ENCODE assay signal across 12 mouse cellular contexts in genomic region chr13:30042689-30043320, GRCm38 (mm10). TPM values are rescaled to one million over a fixed set of nuclear protein-coding genes. Genes with fewer than 3 reads are reported as not detected.
DNase-seq lines count a peak whose midpoint lies in the region; ATAC-seq and TF ChIP-seq lines count a peak whose summit lies in the region.
"Had no signal": no experiment of that assay in that cellular context is flagged by ENCODE, and none has a peak within 500 bp of the region (broad histone marks: within the 10 kb centered on the region; RNA-seq: fewer than 3 reads in every experiment).

No protein-coding gene starts in this region.

- no peaks in the 10 kb centered on the region for H3K27me3 ChIP-seq in heart, embryonic 11.5 days (ENCODE audit: control insufficient read depth, insufficient read depth, low read length)
- no peaks in the 10 kb centered on the region for H3K27me3 ChIP-seq in hindbrain, postnatal 0 days (ENCODE audit: insufficient read depth, low read length)
- H3K27me3 ChIP-seq: liver, embryonic 15.5 days; midbrain, embryonic 12.5 days had no signal

- 60% methylated on average over 15 of the region's 15 CpGs for WGBS in heart, embryonic 11.5 days (ENCODE audit: insufficient replicate concordance)
- WGBS in hindbrain, postnatal 0 days: 74% methylated on average over 15 of the region's 15 CpGs

- H3K36me3 ChIP-seq in heart, embryonic 11.5 days (ENCODE audit: control insufficient read depth, insufficient read depth, low read length): no peaks in the 10 kb centered on the region
- no peaks in the 10 kb centered on the region for H3K36me3 ChIP-seq in hindbrain, postnatal 0 days (ENCODE audit: insufficient read depth, low read length)
- H3K36me3 ChIP-seq: liver, embryonic 15.5 days; midbrain, embryonic 12.5 days had no signal

- DNase-seq in heart, adult 18-20 months: no peak
- DNase-seq in 416B (ENCODE audit: low read depth): peak; percentile 5
- DNase-seq in brain, adult 2 months (ENCODE audit: low read depth, low spot score): peak; percentile 62
- no peak for DNase-seq in adrenal gland, adult (ENCODE audit: inconsistent age in 2 of 2, low spot score in 1 of 2)
- DNase-seq in hindbrain, postnatal 0 days (ENCODE audit: low spot score): no peak
- DNase-seq: cerebellum, postnatal 14 days had no signal

- no peak for ATAC-seq in heart, embryonic 11.5 days (replicated peaks; ENCODE audit: insufficient number of reproducible peaks, low FRiP score, low TSS enrichment)
- ATAC-seq in megakaryocyte progenitor cell, adult 5-6 weeks (replicated peaks; ENCODE audit: poor library complexity): peak; percentile 75
- ATAC-seq in erythroid progenitor cell, adult 5-6 weeks (replicated peaks; ENCODE audit: low FRiP score, poor library complexity, severe bottlenecking): no peak
- no peak for ATAC-seq in hindbrain, postnatal 0 days

- no peak overlapping the region for H3K4me3 ChIP-seq in heart, embryonic 11.5 days (ENCODE audit: low read depth, low read length)
- no peak overlapping the region for H3K4me3 ChIP-seq in hindbrain, postnatal 0 days (ENCODE audit: low read length)
- H3K4me3 ChIP-seq: liver, embryonic 15.5 days; midbrain, embryonic 12.5 days had no signal

- TF ChIP-seq CTCF in hindbrain, postnatal 0 days (IDR thresholded peaks at IDR 0.05; ENCODE audit: low read depth): no peak

- peak overlapping the region; percentile 35 for H3K4me2 ChIP-seq in heart, embryonic 11.5 days
- H3K4me2 ChIP-seq in hindbrain, postnatal 0 days (ENCODE audit: low read depth, low read length): no peak overlapping the region
- H3K4me2 ChIP-seq: hindbrain, embryonic 14.5 days; liver, embryonic 15.5 days; midbrain, embryonic 12.5 days had no signal

- no peaks in the 10 kb centered on the region for H3K4me1 ChIP-seq in heart, embryonic 11.5 days (ENCODE audit: control insufficient read depth, insufficient read depth, low read length)
- no peaks in the 10 kb centered on the region for H3K4me1 ChIP-seq in hindbrain, postnatal 0 days (ENCODE audit: insufficient read depth, low read length)
- H3K4me1 ChIP-seq: liver, embryonic 15.5 days; midbrain, embryonic 12.5 days had no signal

- H3K9me3 ChIP-seq in heart, embryonic 11.5 days (replicated peaks; ENCODE audit: control insufficient read depth, low read length): no peaks in the 10 kb centered on the region
- H3K9me3 ChIP-seq in hindbrain, postnatal 0 days (ENCODE audit: low read length): no peaks in the 10 kb centered on the region
- H3K9me3 ChIP-seq: liver, embryonic 15.5 days; midbrain, embryonic 12.5 days had no signal

- no peak overlapping the region for H3K27ac ChIP-seq in heart, embryonic 11.5 days (ENCODE audit: low read depth, low read length)
- no peak overlapping the region for H3K27ac ChIP-seq in hindbrain, postnatal 0 days
- H3K27ac ChIP-seq: hindbrain, embryonic 14.5 days; liver, embryonic 15.5 days; midbrain, embryonic 12.5 days had no signal

- H3K9ac ChIP-seq in heart, embryonic 11.5 days (ENCODE audit: low read depth, low read length): 0 out of 2 replicates have a peak overlapping the region, but pooled peaks have one; percentile 46
- H3K9ac ChIP-seq in hindbrain, postnatal 0 days (replicated peaks; ENCODE audit: low read length): no peak overlapping the region
- H3K9ac ChIP-seq: hindbrain, embryonic 14.5 days; liver, embryonic 15.5 days; midbrain, embryonic 12.5 days had no signal

RNA-seq across cellular contexts. Expression of gene E2f3, which starts 56.9 kb away (rescaled TPM):
- polyA plus RNA-seq in heart, embryonic 11.5 days (2014; fragmentation: Nextera tagmentation; extraction: Ambion mirVana): 9.9 and 10.4 TPM in 2 replicates
- 1 to 10 TPM; 5.5 to 7.2 TPM for total RNA-seq in heart, adult 18-20 months (2021)
- 16.9 and 17.8 TPM in 2 replicates for total RNA-seq in megakaryocyte progenitor cell, adult 5-6 weeks (2015)
- total RNA-seq in megakaryocyte progenitor cell, adult 5-6 weeks (2017): 11.8 and 12.4 TPM in 2 replicates
- total RNA-seq in erythroid progenitor cell, adult 5-6 weeks (2015; ENCODE audit: low replicate concordance): 3.8 and 5.0 TPM in 2 replicates
- 6.3 and 7.7 TPM in 2 replicates for total RNA-seq in erythroid progenitor cell, adult 5-6 weeks (2017; ENCODE audit: low replicate concordance)
- 9.5 and 12.4 TPM in 2 replicates for total RNA-seq in hindbrain, postnatal 0 days (2014; rRNA removed)
- 3.5 and 3.8 TPM in 2 replicates for polyA plus RNA-seq in hindbrain, postnatal 0 days (2015; fragmentation: Nextera tagmentation; extraction: Ambion mirVana)

Comparison
In these comparisons a context has a peak if more than half of its experiments do, and no peak if none do; other contexts are left out.
1. DNase-seq: peak in 416B (single experiment) and brain, adult 2 months (single experiment); none in heart, adult 18-20 months (0 of 2), adrenal gland, adult (0 of 2) and hindbrain, postnatal 0 days (single experiment).